Mouse (Mus musculus) macrophage (primary cell): ENCODE results near the gene Gm37240. TPM values are rescaled to one million over a fixed set of nuclear protein-coding genes. Genes with fewer than 3 reads are reported as not detected.

Source experiments
- H3K27ac ChIP-seq: fragments of 350-480 bp; formaldehyde crosslinking; 2 replicates; pipeline ENCODE4 v1.9.0; 2021
- H3K36me3 ChIP-seq: fragments of 350-480 bp; formaldehyde crosslinking; 2 replicates; pipeline ENCODE4 v1.9.0; 2021; ENCODE audit errors: inconsistent target
- H3K4me3 ChIP-seq: fragments of 350-480 bp; formaldehyde crosslinking; 2 replicates; pipeline ENCODE4 v1.9.0; 2021; ENCODE audit errors: inconsistent target
- H3K79me2 ChIP-seq: fragments of 350-480 bp; formaldehyde crosslinking; 2 replicates; pipeline ENCODE4 v1.9.0; 2021; ENCODE audit errors: inconsistent target
- WGBS: methylation state at CpG from one replicate; pipeline ENCODE4 v1.1.7; 2026; ENCODE audit warnings: inconsistent platforms; ENCODE audit not compliant: missing documents; 5-methylcytosine and 5-hydroxymethylcytosine counted together
- polyA plus RNA-seq: library from polyadenylated mRNA; stranded (reverse); fragments of 250-400 nt; gene quantifications from 3 replicates; pipeline ENCODE4 v1.2.4, GENCODE M21; 2018; ENCODE audit warnings: inconsistent platforms

Gene Gm37240
- polyA plus RNA-seq, 1 experiment from 2014 or later: not detected

GRCm38 (mm10) chr3:85855947-85856346 lies 31.4 kb downstream of the Gm37240 start:
- 91% methylated on average over 4 of the region's 5 CpGs for WGBS

GRCm38 (mm10) chr3:85855043-85855442 lies 32.3 kb downstream of the Gm37240 start:
- 95% methylated on average over 2 of the region's 3 CpGs for WGBS
- Histone ChIP-seq H3K4me3 (no peak overlapping the region), H3K36me3 (no peaks in the 10 kb centered on the region), H3K79me2 (no peaks in the 10 kb centered on the region), H3K27ac (no peak overlapping the region)

More at GRCm38 (mm10) chr3:85855947-85856346, 31.4 kb downstream of the Gm37240 start:
- Histone ChIP-seq H3K27ac (no peak overlapping the region), H3K4me3 (no peak overlapping the region), H3K36me3 (no peaks in the 10 kb centered on the region), H3K79me2 (no peaks in the 10 kb centered on the region)

- Histone ChIP-seq H3K36me3 (no peaks in the 10 kb centered on the region), H3K27ac (no peak overlapping the region), H3K4me3 (no peak overlapping the region), H3K79me2 (no peaks in the 10 kb centered on the region)
- 95% methylated on average over 5 of the region's 6 CpGs for WGBS
These were observed 33.2 kb downstream of the Gm37240 start for GRCm38 (mm10) chr3:85854143-85854542.

- Histone ChIP-seq H3K79me2 (no peaks in the 10 kb centered on the region), H3K36me3 (no peaks in the 10 kb centered on the region)
- WGBS: 93% methylated on average over 3 of the region's 4 CpGs
These were observed 33.6 kb downstream of the Gm37240 start for GRCm38 (mm10) chr3:85853715-85854114.

GRCm38 (mm10) chr3:85850079-85850478 lies 37.2 kb downstream of the Gm37240 start:
- H3K27ac ChIP-seq: no peak overlapping the region
- H3K36me3 ChIP-seq: no peaks in the 10 kb centered on the region
- WGBS: 29% methylated on average over 1 of the region's 1 CpGs
- H3K79me2 ChIP-seq: no peaks in the 10 kb centered on the region
- H3K4me3 ChIP-seq: no peak overlapping the region

More at GRCm38 (mm10) chr3:85853715-85854114, 33.6 kb downstream of the Gm37240 start:
- Histone ChIP-seq H3K4me3 (no peak overlapping the region), H3K27ac (no peak overlapping the region)

- WGBS: 86% methylated on average over 1 of the region's 1 CpGs
- H3K79me2 ChIP-seq: no peaks in the 10 kb centered on the region
- H3K27ac ChIP-seq: no peak overlapping the region
- no peaks in the 10 kb centered on the region for H3K36me3 ChIP-seq
- no peak overlapping the region for H3K4me3 ChIP-seq
These were observed 41.0 kb downstream of the Gm37240 start for GRCm38 (mm10) chr3:85846316-85846715.

- no peaks in the 10 kb centered on the region for H3K79me2 ChIP-seq
- no peak overlapping the region for H3K4me3 ChIP-seq
- no peak overlapping the region for H3K27ac ChIP-seq
- 84% methylated on average over 5 of the region's 6 CpGs for WGBS
- no peaks in the 10 kb centered on the region for H3K36me3 ChIP-seq
These were observed 42.0 kb downstream of the Gm37240 start for GRCm38 (mm10) chr3:85845341-85845740.

GRCm38 (mm10) chr3:85842881-85843218 lies 44.5 kb downstream of the Gm37240 start:
- H3K4me3 ChIP-seq: no peak overlapping the region
- no peak overlapping the region for H3K27ac ChIP-seq
- H3K36me3 ChIP-seq: no peaks in the 10 kb centered on the region
- H3K79me2 ChIP-seq: no peaks in the 10 kb centered on the region

GRCm38 (mm10) chr3:85842177-85842880 lies 45.0 kb downstream of the Gm37240 start:
- no peaks in the 10 kb centered on the region for H3K79me2 ChIP-seq
- H3K27ac ChIP-seq: no peak overlapping the region
- 29% methylated on average over 9 of the region's 9 CpGs for WGBS
- H3K36me3 ChIP-seq: no peaks in the 10 kb centered on the region
- no peak overlapping the region for H3K4me3 ChIP-seq

GRCm38 (mm10) chr3:85841454-85842176 lies 45.7 kb downstream of the Gm37240 start:
- WGBS: 78% methylated on average over 2 of the region's 2 CpGs
- no peaks in the 10 kb centered on the region for H3K36me3 ChIP-seq
- H3K4me3 ChIP-seq: no peak overlapping the region
- no peak overlapping the region for H3K27ac ChIP-seq
- no peaks in the 10 kb centered on the region for H3K79me2 ChIP-seq

- H3K36me3 ChIP-seq: no peaks in the 10 kb centered on the region
- H3K4me3 ChIP-seq: no peak overlapping the region
- no peaks in the 10 kb centered on the region for H3K79me2 ChIP-seq
- no peak overlapping the region for H3K27ac ChIP-seq
- WGBS: 67% methylated on average over 1 of the region's 1 CpGs
These were observed 53.7 kb downstream of the Gm37240 start for GRCm38 (mm10) chr3:85833627-85834026.

- Histone ChIP-seq H3K36me3 (no peaks in the 10 kb centered on the region), H3K4me3 (no peak overlapping the region), H3K79me2 (no peaks in the 10 kb centered on the region), H3K27ac (no peak overlapping the region)
- 86% methylated on average over 10 of the region's 10 CpGs for WGBS
These were observed 54.7 kb downstream of the Gm37240 start for GRCm38 (mm10) chr3:85832490-85833155.

GRCm38 (mm10) chr3:85831785-85832184 lies 55.5 kb downstream of the Gm37240 start:
- Histone ChIP-seq H3K36me3 (no peaks in the 10 kb centered on the region), H3K79me2 (no peaks in the 10 kb centered on the region), H3K27ac (no peak overlapping the region), H3K4me3 (no peak overlapping the region)
- 100% methylated on average over 1 of the region's 1 CpGs for WGBS

- WGBS: 72% methylated on average over 4 of the region's 4 CpGs
- no peak overlapping the region for H3K27ac ChIP-seq
- no peaks in the 10 kb centered on the region for H3K79me2 ChIP-seq
- no peak overlapping the region for H3K4me3 ChIP-seq
- H3K36me3 ChIP-seq: no peaks in the 10 kb centered on the region
These were observed 58.3 kb downstream of the Gm37240 start for GRCm38 (mm10) chr3:85829047-85829446.

GRCm38 (mm10) chr3:85827815-85828214 lies 59.5 kb downstream of the Gm37240 start:
- 86% methylated on average over 6 of the region's 6 CpGs for WGBS
- no peaks in the 10 kb centered on the region for H3K79me2 ChIP-seq
- no peak overlapping the region for H3K4me3 ChIP-seq
- H3K36me3 ChIP-seq: no peaks in the 10 kb centered on the region
- H3K27ac ChIP-seq: no peak overlapping the region
